Mouse (Mus musculus): Measurements from ENCODE around the gene Nav2. TPM values are rescaled to one million over a fixed set of nuclear protein-coding genes. Genes with fewer than 3 reads are reported as not detected.

The Nav2 gene
- total and polyA plus RNA-seq, 3 experiments = 1.0 TPM; not detected in 2

- Histone ChIP-seq H3K4me1 (ENCODE audit: insufficient read depth, low read depth, low read length) (no peaks in the 10 kb centered on the region), H3K36me3 (replicated peaks) (no peaks in the 10 kb centered on the region), H3K4me3 (ENCODE audit: low read depth, low read length) (no peak overlapping the region), H3K9me3 (replicated peaks) (peaks cover 76% of the 10 kb centered on the region), H3K27me3 (ENCODE audit: insufficient read depth, low read length) (no peaks in the 10 kb centered on the region)
- TF ChIP-seq GATA1 (IDR thresholded peaks at IDR 0.05; ENCODE audit: borderline replicate concordance, low read length) (no peak), GATA2 (IDR thresholded peaks at IDR 0.05; ENCODE audit: borderline replicate concordance, low read depth, low read length) (no peak), TAL1 (conservative IDR thresholded peaks at IDR 0.05; ENCODE audit: low read depth, low read length) (no peak)
- no peak for DNase-seq (ENCODE audit: low spot score)
- no peak for ATAC-seq (ENCODE audit: extremely low read depth, insufficient number of reproducible peaks, low FRiP score, poor library complexity, severe bottlenecking)
These were observed 605.4 kb downstream of the Nav2 start for GRCm38 (mm10) chr7:49513763-49514437.

GRCm38 (mm10) chr7:49515012-49515411, 606.5 kb downstream of the Nav2 start:
- Histone ChIP-seq H3K36me3 (replicated peaks) (no peaks in the 10 kb centered on the region), H3K27me3 (ENCODE audit: insufficient read depth, low read length) (no peaks in the 10 kb centered on the region), H3K4me1 (ENCODE audit: insufficient read depth, low read depth, low read length) (no peaks in the 10 kb centered on the region), H3K4me3 (ENCODE audit: low read depth, low read length) (no peak overlapping the region), H3K9me3 (replicated peaks) (peaks cover 76% of the 10 kb centered on the region)
- no peak for DNase-seq (ENCODE audit: low spot score)
- ATAC-seq (ENCODE audit: extremely low read depth, insufficient number of reproducible peaks, low FRiP score, poor library complexity, severe bottlenecking) = no peak
- no peak for TF ChIP-seq TAL1 (conservative IDR thresholded peaks at IDR 0.05; ENCODE audit: low read depth, low read length)
- TF ChIP-seq GATA1 (IDR thresholded peaks at IDR 0.05; ENCODE audit: borderline replicate concordance, low read length) = no peak
- no peak for TF ChIP-seq POLR2AphosphoS5 (IDR thresholded peaks at IDR 0.05; ENCODE audit: insufficient replicate concordance, low read depth, low read length)

- no peaks in the 10 kb centered on the region for H3K36me3 ChIP-seq (replicated peaks)
- H3K9me3 ChIP-seq (replicated peaks) = peaks cover 81% of the 10 kb centered on the region
- no peak overlapping the region for H3K4me3 ChIP-seq (ENCODE audit: low read depth, low read length)
- DNase-seq (ENCODE audit: low spot score) (no peak), ATAC-seq (ENCODE audit: extremely low read depth, insufficient number of reproducible peaks, low FRiP score, poor library complexity, severe bottlenecking) (no peak)
- no peaks in the 10 kb centered on the region for H3K4me1 ChIP-seq (ENCODE audit: insufficient read depth, low read depth, low read length)
- no peaks in the 10 kb centered on the region for H3K27me3 ChIP-seq (ENCODE audit: insufficient read depth, low read length)
- TF ChIP-seq POLR2AphosphoS5 (IDR thresholded peaks at IDR 0.05; ENCODE audit: insufficient replicate concordance, low read depth, low read length) (no peak), TAL1 (conservative IDR thresholded peaks at IDR 0.05; ENCODE audit: low read depth, low read length) (no peak), CTCF (IDR thresholded peaks at IDR 0.05; ENCODE audit: low read depth, low read length) (no peak), GATA2 (IDR thresholded peaks at IDR 0.05; ENCODE audit: borderline replicate concordance, low read depth, low read length) (no peak), GATA1 (IDR thresholded peaks at IDR 0.05; ENCODE audit: borderline replicate concordance, low read length) (no peak)
These were observed 612.0 kb downstream of the Nav2 start for GRCm38 (mm10) chr7:49520504-49520903.

GRCm38 (mm10) chr7:49521349-49521748, 612.8 kb downstream of the Nav2 start:
- Histone ChIP-seq H3K36me3 (replicated peaks) (no peaks in the 10 kb centered on the region), H3K4me1 (ENCODE audit: insufficient read depth, low read depth, low read length) (no peaks in the 10 kb centered on the region), H3K27me3 (ENCODE audit: insufficient read depth, low read length) (no peaks in the 10 kb centered on the region), H3K9me3 (replicated peaks) (peaks cover 80% of the 10 kb centered on the region), H3K4me3 (ENCODE audit: low read depth, low read length) (no peak overlapping the region)
- TF ChIP-seq GATA2 (IDR thresholded peaks at IDR 0.05; ENCODE audit: borderline replicate concordance, low read depth, low read length) (no peak), TAL1 (conservative IDR thresholded peaks at IDR 0.05; ENCODE audit: low read depth, low read length) (no peak), CTCF (IDR thresholded peaks at IDR 0.05; ENCODE audit: low read depth, low read length) (no peak)
- DNase-seq (ENCODE audit: low spot score) (no peak), ATAC-seq (ENCODE audit: extremely low read depth, insufficient number of reproducible peaks, low FRiP score, poor library complexity, severe bottlenecking) (no peak)

- Histone ChIP-seq H3K27me3 (ENCODE audit: insufficient read depth, low read length) (no peaks in the 10 kb centered on the region), H3K4me1 (ENCODE audit: insufficient read depth, low read depth, low read length) (no peaks in the 10 kb centered on the region), H3K4me3 (ENCODE audit: low read depth, low read length) (no peak overlapping the region), H3K9me3 (replicated peaks) (peaks cover 81% of the 10 kb centered on the region), H3K36me3 (replicated peaks) (no peaks in the 10 kb centered on the region)
- DNase-seq (ENCODE audit: low spot score) = no peak
- TF ChIP-seq CTCF (IDR thresholded peaks at IDR 0.05; ENCODE audit: low read depth, low read length) (no peak), TAL1 (conservative IDR thresholded peaks at IDR 0.05; ENCODE audit: low read depth, low read length) (no peak), GATA2 (IDR thresholded peaks at IDR 0.05; ENCODE audit: borderline replicate concordance, low read depth, low read length) (no peak), GATA1 (IDR thresholded peaks at IDR 0.05; ENCODE audit: borderline replicate concordance, low read length) (no peak)
- no peak for ATAC-seq (ENCODE audit: extremely low read depth, insufficient number of reproducible peaks, low FRiP score, poor library complexity, severe bottlenecking)
These were observed 613.5 kb downstream of the Nav2 start for GRCm38 (mm10) chr7:49521976-49522375.

GRCm38 (mm10) chr7:49522411-49523114, 614.0 kb downstream of the Nav2 start:
- TF ChIP-seq TAL1 (conservative IDR thresholded peaks at IDR 0.05; ENCODE audit: low read depth, low read length) (no peak), GATA1 (IDR thresholded peaks at IDR 0.05; ENCODE audit: borderline replicate concordance, low read length) (no peak), POLR2AphosphoS5 (IDR thresholded peaks at IDR 0.05; ENCODE audit: insufficient replicate concordance, low read depth, low read length) (no peak), GATA2 (IDR thresholded peaks at IDR 0.05; ENCODE audit: borderline replicate concordance, low read depth, low read length) (no peak), CTCF (IDR thresholded peaks at IDR 0.05; ENCODE audit: low read depth, low read length) (no peak)
- no peak overlapping the region for H3K4me3 ChIP-seq (ENCODE audit: low read depth, low read length)
- H3K27me3 ChIP-seq (ENCODE audit: insufficient read depth, low read length) = no peaks in the 10 kb centered on the region
- no peak for ATAC-seq (ENCODE audit: extremely low read depth, insufficient number of reproducible peaks, low FRiP score, poor library complexity, severe bottlenecking)
- H3K36me3 ChIP-seq (replicated peaks) = no peaks in the 10 kb centered on the region
- H3K9me3 ChIP-seq (replicated peaks) = peaks cover 79% of the 10 kb centered on the region
- DNase-seq (ENCODE audit: low spot score) = no peak
- H3K4me1 ChIP-seq (ENCODE audit: insufficient read depth, low read depth, low read length) = no peaks in the 10 kb centered on the region
